Mouse (Mus musculus) kidney, adult 2 months (tissue): ENCODE measurements around the gene Olfr1378. TPM values are rescaled to one million over a fixed set of nuclear protein-coding genes. Genes with fewer than 3 reads are reported as not detected.

Experiments used
- DNase-seq: peaks from one replicate; pipeline ENCODE4 v3.0.0; 2021
- H3K27ac ChIP-seq: fragments of 200-500 bp; 2 replicates; pipeline ENCODE4 v1.5.1; 2012; ENCODE audit warnings: low read depth, low read length, control low read depth, inconsistent platforms; ENCODE audit not compliant: insufficient read depth
- H3K27me3 ChIP-seq: fragments of 200-500 bp; replicated peaks from 2 replicates; pipeline ENCODE4 v1.6.1; 2012; ENCODE audit warnings: mild to moderate bottlenecking, moderate library complexity, low read length, inconsistent platforms; ENCODE audit not compliant: control insufficient read depth, insufficient read depth
- H3K36me3 ChIP-seq: fragments of 200-500 bp; 2 replicates; pipeline ENCODE4 v1.6.1; 2012; ENCODE audit warnings: mild to moderate bottlenecking, moderate library complexity, low read length, inconsistent platforms; ENCODE audit not compliant: control insufficient read depth, insufficient read depth
- H3K4me1 ChIP-seq: fragments of 200-500 bp; 2 replicates; pipeline ENCODE4 v1.6.1; 2011; ENCODE audit warnings: low read length; ENCODE audit not compliant: control insufficient read depth, insufficient read depth
- H3K4me3 ChIP-seq: fragments of 200-500 bp; 2 replicates; pipeline ENCODE4 v1.5.1; 2011; ENCODE audit warnings: mild to moderate bottlenecking, low read depth, low read length, control low read depth; ENCODE audit not compliant: insufficient read depth
- CTCF ChIP-seq: fragments of 200-500 bp; conservative IDR thresholded peaks from 2 replicates; pipeline ENCODE4 v1.5.1; 2011; ENCODE audit warnings: low read depth, mild to moderate bottlenecking, control low read depth, low read length, moderate library complexity, mixed read lengths; ENCODE audit not compliant: insufficient read depth, insufficient read length
- POLR2A ChIP-seq: fragments of 200-500 bp; IDR thresholded peaks from one replicate; pipeline ENCODE4 v1.6.1; 2011; ENCODE audit warnings: low read depth, low read length, control low read depth
- WGBS: fragments of 180-500 bp; shearing (Covaris S2); methylation state at CpG from one replicate; pipeline ENCODE4 v1.1.7; 2018; 5-methylcytosine and 5-hydroxymethylcytosine counted together
- polyA plus RNA-seq: library from polyadenylated mRNA; depleted of rRNA; stranded (reverse); fragments of >200 nt; gene quantifications from 2 replicates; pipeline ENCODE4 v1.2.3, GENCODE M21; 2012; rRNA removed

The Olfr1378 gene
- polyA plus RNA-seq = not detected in 2 replicates

GRCm38 (mm10) chr11:50966230-50966629 lies at the start of gene Olfr1378:
Olfr1378 (plus strand) TSS chr11:50966530.
- TF ChIP-seq POLR2A = no peak
- TF ChIP-seq CTCF = no peak
- Histone ChIP-seq H3K4me1 (no peaks in the 10 kb centered on the region), H3K27me3 (no peaks in the 10 kb centered on the region), H3K27ac (no peak within 1 kb of the TSS), H3K4me3 (no peak within 1 kb of the TSS), H3K36me3 (no peaks in the 10 kb centered on the region)
- 86% methylated on average over 11 of the region's 11 CpGs for WGBS
- no peak for DNase-seq

DNA sequence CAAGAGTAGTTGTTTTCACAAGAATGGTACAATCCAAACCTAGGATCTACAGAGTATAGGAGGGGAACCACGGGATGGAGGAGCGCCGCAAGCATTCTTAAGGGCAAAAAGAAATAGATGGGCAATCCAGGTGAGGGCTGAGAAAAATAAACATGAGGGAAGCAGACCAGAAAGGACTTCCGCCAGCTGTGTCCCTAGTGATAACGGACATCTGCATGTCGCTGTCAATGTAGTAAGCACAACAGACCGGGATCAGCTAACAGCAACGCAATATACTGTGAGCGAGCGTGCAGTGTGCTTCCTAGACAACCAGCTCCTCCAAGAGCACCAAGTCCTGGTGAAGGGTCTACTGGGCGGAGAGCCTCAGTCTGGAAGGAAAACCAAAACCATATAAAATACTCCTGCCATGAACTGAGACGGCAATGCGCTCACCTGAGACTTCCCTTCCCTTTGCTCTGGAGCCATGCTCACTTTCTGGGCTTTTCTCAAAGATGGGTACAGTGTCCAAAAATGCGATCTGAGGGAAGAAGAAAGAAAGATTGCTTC lies 35.8 kb upstream of the Olfr1378 start:
- no peaks in the 10 kb centered on the region for H3K4me1 ChIP-seq

GRCm38 (mm10) chr11:50931021-50931420 lies 35.3 kb upstream of the Olfr1378 start:
- Histone ChIP-seq H3K27me3 (no peaks in the 10 kb centered on the region), H3K4me3 (peak overlapping the region; percentile 78), H3K27ac (peak overlapping the region; percentile 49; the same call in 1 of the 2 replicates), H3K36me3 (no peaks in the 10 kb centered on the region), H3K4me1 (no peaks in the 10 kb centered on the region)
- no peak for DNase-seq
- TF ChIP-seq POLR2A (no peak), CTCF (no peak)
- 1% methylated on average over 16 of the region's 16 CpGs for WGBS

More for the DNA sequence above, 35.8 kb upstream of the Olfr1378 start:
- no peak for TF ChIP-seq POLR2A
- TF ChIP-seq CTCF = no peak
- WGBS = 12% methylated on average over 14 of the region's 14 CpGs
- Histone ChIP-seq H3K27ac (no peak overlapping the region), H3K36me3 (no peaks in the 10 kb centered on the region), H3K27me3 (no peaks in the 10 kb centered on the region), H3K4me3 (peak overlapping the region; percentile 78)
- no peak for DNase-seq

GRCm38 (mm10) chr11:50931451-50931866 lies 34.9 kb upstream of the Olfr1378 start, which contains the start of gene Zfp354b:
Zfp354b (minus strand) TSS chr11:50931633.
- Histone ChIP-seq H3K4me3 (peak within 1 kb of the TSS; percentile 78), H3K4me1 (no peaks in the 10 kb centered on the region), H3K36me3 (no peaks in the 10 kb centered on the region), H3K27ac (peak within 1 kb of the TSS; percentile 49; the same call in 1 of the 2 replicates), H3K27me3 (no peaks in the 10 kb centered on the region)
- DNase-seq = peak; percentile 93
- WGBS = under 1% methylated on average over 18 of the region's 18 CpGs
- TF ChIP-seq CTCF = no peak
- no peak for TF ChIP-seq POLR2A

DNA sequence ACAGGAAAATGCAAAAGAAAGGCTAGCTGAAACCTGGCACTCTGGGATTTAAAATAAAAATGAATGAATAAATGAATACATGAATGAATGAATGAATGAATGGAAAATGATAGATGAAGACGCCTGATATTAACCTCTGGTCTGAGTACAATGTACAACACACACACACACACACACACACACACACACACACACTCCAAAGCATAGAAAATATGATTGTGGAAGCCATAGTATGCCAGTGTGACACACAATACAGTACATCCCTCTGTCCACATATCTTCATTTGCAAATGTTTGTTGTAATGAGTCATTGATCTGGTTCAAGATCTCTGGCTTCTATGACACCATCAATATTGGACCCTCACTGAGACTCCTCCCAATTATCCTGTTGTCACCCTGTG lies 34.3 kb upstream of the Olfr1378 start:
- no peak for TF ChIP-seq CTCF
- no peak for TF ChIP-seq POLR2A
- Histone ChIP-seq H3K27me3 (no peaks in the 10 kb centered on the region), H3K27ac (no peak overlapping the region), H3K4me3 (no peak overlapping the region), H3K4me1 (no peaks in the 10 kb centered on the region), H3K36me3 (no peaks in the 10 kb centered on the region)
- no peak for DNase-seq
- 50% methylated on average over 1 of the region's 1 CpGs for WGBS

DNA sequence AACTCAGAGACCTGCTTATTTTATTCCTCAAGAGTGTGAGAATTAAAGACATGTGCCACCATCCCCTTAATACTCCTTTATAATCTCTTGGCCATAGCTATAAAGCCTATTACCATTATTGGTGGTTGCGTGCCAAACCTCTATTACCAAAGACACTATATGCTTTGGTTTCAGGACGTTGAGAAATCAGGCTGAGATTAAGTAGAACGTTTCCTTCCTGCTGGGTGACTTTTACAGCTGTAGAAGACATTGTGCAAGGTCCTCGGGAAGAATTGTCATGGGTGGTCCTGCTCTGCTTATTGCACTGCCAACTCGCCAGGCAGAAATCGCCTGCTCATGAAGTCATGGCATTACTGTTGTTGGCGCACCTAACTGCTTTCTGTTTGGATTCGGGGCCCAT lies 27.9 kb upstream of the Olfr1378 start:
- Histone ChIP-seq H3K36me3 (no peaks in the 10 kb centered on the region), H3K4me1 (no peaks in the 10 kb centered on the region), H3K27me3 (no peaks in the 10 kb centered on the region), H3K27ac (no peak overlapping the region), H3K4me3 (no peak overlapping the region)
- TF ChIP-seq CTCF (no peak), POLR2A (no peak)
- no peak for DNase-seq
- 75% methylated on average over 8 of the region's 8 CpGs for WGBS

DNA sequence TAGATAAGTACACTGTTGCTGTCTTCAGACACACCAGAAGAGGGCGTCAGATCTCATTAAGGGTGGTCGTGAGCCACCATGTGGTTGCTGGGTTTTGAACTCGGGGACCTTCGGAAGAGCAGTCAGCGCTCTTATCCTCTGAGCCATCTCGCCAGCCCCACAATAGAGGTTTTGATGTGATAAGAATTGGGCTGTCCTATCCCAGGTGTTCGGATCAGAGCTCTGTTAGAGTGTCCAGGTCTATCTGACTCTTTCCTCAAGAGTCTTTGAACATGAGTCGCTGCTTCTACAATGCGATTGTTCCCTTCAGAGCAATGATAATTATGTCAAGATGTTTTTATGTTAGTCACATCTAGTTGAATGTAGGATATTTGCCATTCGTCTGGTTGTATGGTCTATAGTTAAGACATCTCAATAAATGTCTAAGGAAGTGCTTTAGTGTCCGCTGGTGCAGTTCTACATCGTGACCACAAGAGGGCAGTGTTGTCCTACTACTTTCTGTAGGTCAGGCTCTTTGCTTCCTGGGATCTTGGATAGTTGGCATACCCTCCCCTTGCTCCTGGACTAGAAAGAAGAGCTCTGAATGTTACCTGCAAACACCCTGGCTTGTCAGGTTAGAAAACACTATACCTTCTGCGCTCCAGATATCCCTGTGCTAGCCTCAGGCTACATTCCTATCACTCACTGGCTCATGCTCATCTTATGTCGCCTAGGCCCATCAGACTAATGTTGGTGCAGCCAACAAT lies 26.5 kb upstream of the Olfr1378 start:
- H3K27ac ChIP-seq = no peak overlapping the region
- no peaks in the 10 kb centered on the region for H3K4me1 ChIP-seq
- no peaks in the 10 kb centered on the region for H3K36me3 ChIP-seq
- WGBS = 33% methylated on average over 14 of the region's 14 CpGs
- TF ChIP-seq POLR2A (no peak), CTCF (peak; percentile 89)
- no peak overlapping the region for H3K4me3 ChIP-seq
- DNase-seq = peak; percentile 43
- no peaks in the 10 kb centered on the region for H3K27me3 ChIP-seq
